Mouse (Mus musculus): ENCODE measurements around the gene Phf24. TPM values are rescaled to one million over a fixed set of nuclear protein-coding genes. Genes with fewer than 3 reads are reported as not detected.

Phf24 gene
- polyA plus RNA-seq (2012; rRNA removed) = 1.5 and 2.4 TPM in 2 replicates

DNA sequence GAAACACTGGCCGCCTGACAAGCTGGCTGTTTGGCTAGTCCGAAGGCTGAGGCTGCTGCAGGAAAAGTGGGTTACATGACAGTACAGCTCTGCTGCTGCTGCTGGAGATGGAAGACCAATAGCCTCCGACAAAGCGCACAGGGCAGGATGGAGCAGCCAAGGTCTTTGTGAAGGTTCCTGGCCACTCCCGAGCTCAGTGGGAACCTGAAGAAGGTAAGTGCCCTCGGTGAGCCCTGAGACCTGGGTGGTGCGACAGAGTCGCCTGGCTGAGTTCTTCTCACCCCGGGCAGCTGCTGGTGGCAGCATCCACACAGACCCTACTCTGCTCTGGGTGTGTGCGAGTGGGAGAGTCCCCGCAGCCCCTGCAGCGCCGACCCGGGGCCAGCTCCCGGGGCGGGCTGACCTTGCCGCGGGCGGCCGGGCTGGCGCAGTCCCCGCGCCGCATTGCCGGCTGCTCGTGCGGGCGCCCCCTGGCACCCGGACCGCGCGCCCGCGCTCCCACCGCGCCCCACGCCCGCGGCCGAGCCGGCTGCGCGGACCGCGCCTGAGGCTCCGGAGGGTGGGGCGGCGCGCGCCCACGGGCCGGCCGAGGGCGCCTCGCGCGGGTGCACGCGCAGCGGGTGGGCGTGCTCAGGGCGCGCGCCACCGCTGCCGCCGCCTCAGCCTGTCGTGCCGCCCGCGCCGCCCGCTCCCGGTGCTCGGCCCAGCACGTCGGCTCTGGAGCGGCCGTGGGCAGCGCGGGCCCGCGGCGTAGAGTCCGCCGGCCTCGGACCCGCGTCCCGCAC, at the start of gene Phf24:
Gene Phf24, plus strand, starts transcription at position 44 of the 785 bp plus-strand sequence.

DNA sequence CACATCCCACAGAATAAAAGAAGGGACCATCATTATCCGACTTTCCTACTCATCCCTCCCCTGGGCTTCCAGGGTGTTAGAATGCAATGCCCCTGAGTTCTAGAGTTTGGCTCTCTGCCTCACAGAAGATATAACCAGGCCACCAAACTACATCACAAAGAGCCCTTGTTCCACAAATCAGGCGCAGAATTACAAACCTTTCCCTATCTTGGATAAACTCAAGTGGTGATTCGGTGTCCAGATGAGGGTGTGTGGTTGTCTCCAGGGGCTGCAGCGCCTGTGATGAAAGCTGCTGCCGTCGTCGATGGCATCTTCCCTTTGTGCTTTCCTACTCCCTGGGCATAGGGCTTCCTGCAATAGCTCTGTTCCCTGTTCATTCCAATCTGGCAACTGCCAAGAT, 42.3 kb upstream of the Phf24 start, which contains the start of gene Fam205c:
Gene Fam205c, minus strand, starts transcription at position 101 of the 400 bp plus-strand sequence.

GRCm38 (mm10) chr4:42949676-42950051, 33.2 kb downstream of the Phf24 start, which contains the start of gene Dnajb5:
Gene Dnajb5, plus strand, starts transcription at chr4:42949814.

GRCm38 (mm10) chr4:42969304-42969703, 52.8 kb downstream of the Phf24 start, which contains the start of gene 1700022I11Rik:
Gene 1700022I11Rik, plus strand, starts transcription at chr4:42969604.

Other genes starting within 250 kb of the Phf24 start
- gene 4930578G10Rik, start 181.1 kb upstream of the Phf24 start, polyA plus RNA-seq (2012; rRNA removed) = not detected in 2 replicates
- gene Ccl19, start 160.1 kb upstream of the Phf24 start, polyA plus RNA-seq (2012; rRNA removed) = 0.86 and 1.9 TPM in 2 replicates
- 14.0 and 19.6 TPM in 2 replicates for gene Ccl21a, start 142.7 kb upstream of the Phf24 start, polyA plus RNA-seq (2012; rRNA removed)
- gene Fam205a1, start 62.8 kb upstream of the Phf24 start, polyA plus RNA-seq (2012; rRNA removed) = not detected in 2 replicates
- gene Gm12394, start 59.9 kb upstream of the Phf24 start, polyA plus RNA-seq (2012; rRNA removed) = not detected in 2 replicates
- gene Fam205c, start 42.4 kb upstream of the Phf24 start, polyA plus RNA-seq (2012; rRNA removed) = not detected in 2 replicates
- 10.8 and 12.7 TPM in 2 replicates for gene Dnajb5, start 33.2 kb downstream of the Phf24 start, polyA plus RNA-seq (2012; rRNA removed)
- gene 1700022I11Rik, start 52.9 kb downstream of the Phf24 start, polyA plus RNA-seq (2012; rRNA removed) = not detected in 2 replicates
- 135 and 178 TPM in 2 replicates for gene Vcp, start 83.8 kb downstream of the Phf24 start, polyA plus RNA-seq (2012; rRNA removed)
- gene Fancg, start 93.8 kb downstream of the Phf24 start, polyA plus RNA-seq (2012; rRNA removed) = 5.1 and 5.2 TPM in 2 replicates
- gene Pigo, start 109.2 kb downstream of the Phf24 start, polyA plus RNA-seq (2012; rRNA removed) = 13.3 and 13.9 TPM in 2 replicates
- gene Stoml2, start 115.0 kb downstream of the Phf24 start, polyA plus RNA-seq (2012; rRNA removed) = 49.2 and 49.5 TPM in 2 replicates
- gene Fam214b, start 129.6 kb downstream of the Phf24 start, polyA plus RNA-seq (2012; rRNA removed) = 11.8 and 13.7 TPM in 2 replicates
- gene Unc13b, start 142.3 kb downstream of the Phf24 start, polyA plus RNA-seq (2012; rRNA removed) = 7.0 TPM in 2 replicates

All from stomach, adult 2 months (tissue).